Mouse (Mus musculus) spleen, adult 18-20 months (tissue): ENCODE data around the gene Emc8.

Experiments used
- DNase-seq, 2 experiments: peaks; one replicate each; pipeline ENCODE4 v3.0.0; 2022; ENCODE audit warnings: mixed read lengths in 2 of 2

Emc8 gene

DNA sequence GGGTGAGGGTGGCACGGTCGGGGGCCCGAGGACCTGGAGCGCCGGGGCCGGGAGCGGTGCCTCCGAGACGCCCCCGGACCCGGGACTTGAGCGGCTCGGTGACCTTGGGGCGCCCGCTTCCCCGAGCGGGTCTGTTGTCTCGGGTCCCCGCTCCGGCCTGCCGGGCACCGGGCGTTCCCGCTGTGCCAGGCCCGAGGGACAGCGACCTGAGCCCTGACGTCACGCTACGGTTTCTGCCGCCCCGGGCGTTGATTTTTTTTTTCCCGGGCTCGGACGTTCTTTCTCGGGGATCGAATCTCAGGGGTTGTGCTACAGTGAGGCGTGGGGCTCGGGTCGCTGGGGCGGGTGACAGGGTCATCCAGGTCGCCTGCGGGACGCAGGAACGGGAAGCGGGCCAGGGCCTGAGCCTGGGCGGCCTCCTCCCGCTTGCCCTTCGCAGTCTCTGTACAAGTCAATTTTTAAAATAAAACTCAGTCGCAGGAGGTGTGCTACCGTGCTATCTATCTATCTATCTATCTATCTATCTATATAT is at the start of gene Emc8:
Gene Emc8, minus strand, starts transcription at position 200 of the 532 bp plus-strand sequence.
- DNase-seq, result peak in 1 of 2 experiments; percentile 25

DNA sequence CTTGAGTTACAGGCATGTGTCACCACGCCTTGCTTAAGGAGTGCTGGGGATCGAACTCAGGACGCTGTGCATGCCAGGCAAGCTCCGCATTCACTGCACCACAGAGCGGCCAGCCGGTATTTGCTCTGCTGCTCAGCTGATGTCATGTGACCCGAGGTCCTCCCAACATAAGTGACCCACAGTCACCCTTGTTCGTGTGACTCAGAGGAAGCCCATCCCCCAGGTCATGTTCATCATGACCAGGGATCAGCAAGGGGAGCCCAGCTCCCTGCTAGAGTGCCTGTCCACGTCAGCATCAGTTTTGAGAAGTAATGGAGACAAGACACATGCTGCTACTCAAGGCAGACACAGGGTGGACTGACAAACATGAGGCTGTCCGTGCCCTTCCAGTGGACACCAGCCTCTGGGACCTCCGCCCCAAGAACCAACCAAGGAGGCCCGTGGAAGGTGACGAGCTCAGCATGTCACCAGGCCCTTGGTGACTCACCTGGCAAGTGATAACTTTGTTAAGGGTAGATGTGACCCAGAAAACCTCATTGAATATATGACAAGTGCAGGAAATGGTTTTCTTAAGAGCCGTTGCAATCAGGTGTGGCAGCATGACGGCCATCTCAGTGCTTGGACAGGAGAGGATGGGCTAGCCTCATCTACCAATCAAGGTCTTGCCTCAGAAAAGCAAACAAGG is 47.8 kb upstream of the Emc8 start:
- no peak for DNase-seq

DNA sequence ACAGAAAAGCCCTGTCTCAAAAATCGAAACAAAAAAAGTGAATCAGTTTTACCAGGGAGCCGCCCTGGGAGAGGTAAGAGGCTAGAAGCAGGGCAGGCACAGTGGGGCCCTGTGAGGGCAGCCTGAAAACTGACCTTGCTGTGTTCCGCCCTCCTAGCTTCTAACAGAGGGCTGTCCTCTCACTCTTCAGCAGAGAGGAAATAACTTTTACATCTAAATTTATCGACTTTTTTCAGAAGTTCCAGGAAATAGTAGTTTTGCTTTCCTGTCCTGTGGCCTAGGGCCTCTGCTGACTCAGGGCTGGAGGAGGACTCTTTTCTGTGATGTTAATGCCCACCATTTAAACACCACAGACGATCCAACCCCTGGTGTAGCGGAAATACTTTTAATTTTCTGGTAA is 46.8 kb upstream of the Emc8 start:
- no peak for DNase-seq

DNA sequence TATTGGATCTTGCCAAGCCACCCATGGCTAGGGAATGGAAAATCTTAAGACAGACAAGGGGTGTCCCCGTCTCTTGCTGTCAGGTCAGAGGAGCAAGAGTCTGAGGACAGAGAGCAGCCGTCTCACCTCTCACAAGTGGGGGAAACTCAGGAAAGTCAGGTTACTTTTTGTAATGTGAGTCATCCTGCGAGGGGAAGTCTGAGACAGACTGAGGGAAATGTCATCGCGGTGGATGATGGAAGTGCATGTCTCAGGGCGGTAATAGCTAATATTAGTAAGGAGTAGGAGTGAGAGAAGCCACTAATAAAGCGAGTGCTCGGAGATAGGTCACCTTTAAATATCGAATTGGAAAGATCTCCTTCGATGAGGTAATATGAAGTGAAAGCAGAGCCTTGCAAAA is 40.8 kb upstream of the Emc8 start:
- no peak for DNase-seq

DNA sequence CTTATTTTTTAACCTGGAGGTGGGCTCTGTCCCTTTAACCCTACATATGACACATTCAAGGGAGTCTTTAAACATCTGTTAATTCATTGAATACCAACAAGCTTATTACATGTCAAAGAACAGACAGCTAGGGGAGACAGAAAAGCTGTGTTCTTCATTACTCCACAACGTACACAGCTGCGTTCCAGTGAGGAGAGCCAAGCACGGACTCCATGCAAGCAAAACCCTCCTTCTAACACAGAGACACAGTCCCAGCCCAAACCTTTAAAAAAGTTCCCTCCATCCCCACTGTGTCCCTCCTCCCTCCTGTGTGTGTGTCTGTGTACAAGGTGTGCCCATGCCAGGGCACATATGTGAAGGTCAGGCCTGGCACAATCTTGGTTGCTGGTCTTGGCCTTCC is 37.8 kb upstream of the Emc8 start:
- no peak for DNase-seq

DNA sequence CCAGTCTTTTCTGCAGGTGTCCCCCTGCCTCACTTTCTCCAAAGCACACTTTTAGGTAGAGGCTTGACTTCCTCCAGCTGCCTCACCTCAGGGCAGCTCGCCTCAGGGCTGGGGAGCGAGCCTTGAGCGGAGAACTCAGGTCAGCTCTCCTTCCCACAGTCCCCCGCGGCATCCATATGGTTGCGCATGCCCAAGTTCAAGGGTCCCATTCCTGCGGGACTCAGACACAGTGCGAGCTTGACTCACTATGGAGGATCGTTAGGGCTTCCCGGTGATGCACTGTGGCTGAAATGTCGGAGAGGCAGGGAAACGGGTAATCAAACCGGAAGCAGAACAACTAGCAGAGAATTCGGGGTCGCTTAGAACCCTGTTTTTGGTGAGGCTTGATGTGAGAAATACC is 36.8 kb upstream of the Emc8 start:
- DNase-seq, result no peak

DNA sequence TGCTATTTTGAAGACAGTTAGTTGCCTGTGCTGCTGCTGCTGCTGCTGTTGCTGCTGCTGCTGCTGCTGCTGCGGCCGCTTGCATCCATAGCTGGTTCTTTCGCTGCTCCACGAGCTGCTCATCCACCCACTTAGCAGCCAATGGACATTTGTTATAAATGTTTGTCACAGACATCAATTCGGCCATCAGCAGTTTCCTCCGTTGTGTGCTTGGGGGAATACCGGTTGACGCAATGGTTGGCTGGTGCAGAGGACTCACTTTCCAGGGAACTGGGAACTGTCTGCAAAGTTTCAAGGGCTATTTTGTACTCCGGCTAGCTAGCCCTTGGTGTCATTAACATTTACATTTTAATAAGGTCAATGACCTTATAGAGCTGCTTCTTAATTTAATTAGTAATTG is 35.8 kb upstream of the Emc8 start:
- DNase-seq, result no peak

DNA sequence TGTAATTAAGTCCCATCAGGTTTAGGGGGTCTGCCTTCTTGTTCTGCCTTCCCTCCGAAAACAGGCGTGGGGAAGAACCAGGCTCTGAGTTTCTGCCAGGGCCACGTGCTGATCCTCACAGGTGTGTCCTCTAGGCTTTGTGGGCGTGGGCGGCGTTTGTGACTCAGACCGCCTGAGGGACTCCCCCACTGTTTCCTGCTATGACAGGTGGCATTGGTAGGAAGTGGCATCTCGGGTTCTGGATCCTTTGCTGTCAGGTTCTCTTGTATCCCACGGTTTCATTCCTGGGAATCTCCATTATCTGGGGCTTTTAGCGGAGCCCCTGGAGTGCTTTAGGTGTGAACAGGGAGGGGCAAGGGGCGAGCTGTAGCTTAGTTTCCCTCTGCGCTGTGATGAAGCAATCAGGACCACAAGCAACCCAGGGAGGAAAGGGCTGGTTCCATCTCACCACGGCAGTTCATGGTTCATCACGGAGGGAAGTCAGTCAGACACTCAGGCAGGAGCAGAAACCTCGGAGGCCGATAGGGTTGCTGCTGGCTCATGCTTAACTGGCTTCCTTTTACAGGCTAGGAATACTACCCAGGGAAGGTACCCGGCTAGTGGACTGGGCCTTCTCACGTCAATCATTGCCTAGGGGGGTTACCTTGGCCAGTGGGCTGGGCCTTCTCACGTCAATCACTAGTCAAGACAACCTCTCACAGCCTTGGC is 33.5 kb upstream of the Emc8 start:
- DNase-seq, result peak; percentile 75 to 78

DNA sequence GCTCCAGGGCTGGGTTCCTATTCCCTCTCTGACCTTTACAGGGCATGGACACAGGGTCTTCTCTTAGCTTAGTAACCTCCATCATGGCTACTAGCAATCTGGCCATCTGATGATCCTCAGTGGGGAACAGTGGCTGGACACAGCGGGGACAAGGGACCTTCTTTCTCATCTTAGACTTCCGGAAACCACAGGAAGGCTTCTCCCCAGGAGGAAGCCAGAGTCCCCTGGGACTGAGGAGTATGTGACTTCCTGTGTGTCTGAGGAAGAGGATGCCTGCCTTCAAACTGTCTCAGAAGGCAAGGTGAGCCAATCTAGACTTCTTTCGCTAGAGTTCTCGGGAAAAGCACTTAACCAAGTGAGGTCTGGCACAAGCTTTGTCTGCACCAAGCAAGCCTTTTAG is 31.7 kb upstream of the Emc8 start:
- DNase-seq, result no peak

DNA sequence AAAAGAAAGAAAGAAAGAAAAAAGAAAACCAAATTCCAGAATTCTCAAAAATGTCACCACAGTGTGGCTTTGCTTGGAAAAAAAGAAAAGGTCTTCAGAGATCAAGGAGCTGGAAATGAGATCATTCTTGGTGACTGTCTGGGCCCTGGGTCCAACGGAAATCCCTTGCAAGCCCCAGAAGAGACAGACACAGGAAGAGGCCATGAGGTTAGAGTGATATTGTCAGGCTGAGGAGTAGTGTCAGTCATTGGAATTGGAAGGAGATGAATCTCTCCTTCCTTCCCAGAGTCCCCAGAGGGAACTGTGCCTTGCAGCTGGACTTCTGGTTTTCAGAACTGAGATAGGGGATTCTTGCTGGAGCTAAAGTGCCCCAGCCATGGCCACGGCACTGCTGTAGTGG is 31.2 kb upstream of the Emc8 start:
- no peak for DNase-seq

DNA sequence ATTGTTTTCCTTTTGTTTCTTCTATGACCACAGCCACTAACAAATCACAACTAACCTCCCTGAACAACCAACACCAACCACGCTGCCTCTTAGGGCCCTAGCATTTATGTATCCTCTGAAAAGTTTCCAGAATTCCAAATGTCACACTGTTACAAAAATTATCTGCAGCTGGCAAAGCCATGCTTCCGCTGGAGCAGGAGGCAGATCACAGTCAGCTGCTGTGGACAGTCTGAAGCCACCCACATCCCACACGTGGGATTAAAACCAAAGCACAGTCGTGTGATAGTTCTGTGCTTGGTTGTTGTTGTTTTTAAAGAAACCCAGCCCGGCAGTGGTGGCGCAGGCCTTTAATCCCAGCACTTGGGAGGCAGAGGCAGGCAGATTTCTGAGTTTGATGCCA is 30.7 kb upstream of the Emc8 start:
- DNase-seq, result no peak

DNA sequence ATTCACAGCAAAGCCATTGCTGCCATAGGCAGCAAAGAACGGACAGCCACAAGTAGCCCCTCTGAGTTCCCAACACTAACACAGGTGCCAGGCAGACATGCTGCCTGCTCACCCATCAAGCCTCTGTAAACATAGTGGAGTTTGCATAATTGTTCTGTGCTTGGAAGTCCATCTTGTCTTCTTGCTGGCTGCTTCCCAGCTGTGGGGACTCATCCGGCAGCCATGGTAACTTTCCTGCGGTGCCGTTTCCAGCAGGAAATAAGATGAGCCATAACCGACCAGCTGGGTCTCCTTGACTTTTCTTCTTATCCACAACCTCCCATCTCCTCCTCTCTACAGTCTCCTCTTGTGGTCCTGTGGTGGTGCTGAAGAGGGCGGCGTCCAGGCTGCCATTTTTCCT is 30.1 kb upstream of the Emc8 start:
- no peak for DNase-seq

DNA sequence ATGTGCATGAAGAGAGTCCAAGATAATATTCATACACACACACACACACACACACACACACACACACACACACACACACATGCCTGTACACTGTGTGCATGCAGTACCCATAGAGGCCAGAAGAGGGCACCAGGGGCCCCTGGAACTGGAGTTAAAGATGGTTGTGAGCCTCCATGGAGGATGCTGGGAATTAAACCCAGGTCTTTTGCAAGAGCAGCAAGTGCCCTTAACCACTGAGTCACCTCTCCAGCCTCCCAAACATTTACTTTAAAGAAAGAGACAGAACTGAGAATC is 29.6 kb upstream of the Emc8 start:
- peak in 1 of 2 experiments; percentile 49 for DNase-seq

DNA sequence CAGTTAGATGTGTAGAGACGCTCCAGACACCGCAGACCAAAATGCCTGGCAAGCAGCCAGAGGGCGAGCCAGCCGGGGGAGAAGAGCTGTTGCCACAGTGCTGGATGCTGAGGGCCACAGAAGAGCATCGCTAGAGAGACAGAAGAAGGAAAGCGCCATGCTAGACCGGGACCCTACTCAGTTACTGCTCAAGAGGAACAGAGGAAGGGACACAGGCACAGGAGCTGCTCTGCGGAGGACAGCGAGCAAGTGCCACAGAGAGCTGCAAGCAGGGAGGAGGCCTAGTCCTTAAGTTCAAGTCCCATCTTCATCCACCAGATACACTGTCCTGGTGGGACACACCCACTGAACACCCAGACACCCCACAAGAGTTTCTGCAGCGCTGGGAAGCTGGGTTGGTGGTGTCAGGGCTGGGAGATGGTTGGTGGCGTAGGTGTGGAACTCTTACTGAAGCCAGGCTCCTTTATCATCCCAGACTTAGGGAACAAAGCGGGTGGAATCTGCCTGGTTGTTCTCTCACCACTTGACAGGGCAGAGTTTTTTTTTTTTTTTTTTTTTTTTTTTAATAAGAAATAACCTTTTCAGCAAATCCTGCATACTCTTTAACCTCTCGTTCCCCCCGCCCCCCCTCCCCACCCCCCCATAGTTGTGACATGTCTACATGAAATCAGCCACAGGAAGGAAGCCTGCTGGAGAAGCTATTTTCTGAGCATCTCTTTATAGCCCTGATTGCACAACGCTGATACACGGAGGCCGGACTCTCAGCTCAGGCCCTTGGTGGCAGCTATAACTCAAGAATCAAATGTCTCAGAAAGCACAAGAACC is 29.0 kb upstream of the Emc8 start:
- DNase-seq, result peak in 1 of 2 experiments; percentile 45

DNA sequence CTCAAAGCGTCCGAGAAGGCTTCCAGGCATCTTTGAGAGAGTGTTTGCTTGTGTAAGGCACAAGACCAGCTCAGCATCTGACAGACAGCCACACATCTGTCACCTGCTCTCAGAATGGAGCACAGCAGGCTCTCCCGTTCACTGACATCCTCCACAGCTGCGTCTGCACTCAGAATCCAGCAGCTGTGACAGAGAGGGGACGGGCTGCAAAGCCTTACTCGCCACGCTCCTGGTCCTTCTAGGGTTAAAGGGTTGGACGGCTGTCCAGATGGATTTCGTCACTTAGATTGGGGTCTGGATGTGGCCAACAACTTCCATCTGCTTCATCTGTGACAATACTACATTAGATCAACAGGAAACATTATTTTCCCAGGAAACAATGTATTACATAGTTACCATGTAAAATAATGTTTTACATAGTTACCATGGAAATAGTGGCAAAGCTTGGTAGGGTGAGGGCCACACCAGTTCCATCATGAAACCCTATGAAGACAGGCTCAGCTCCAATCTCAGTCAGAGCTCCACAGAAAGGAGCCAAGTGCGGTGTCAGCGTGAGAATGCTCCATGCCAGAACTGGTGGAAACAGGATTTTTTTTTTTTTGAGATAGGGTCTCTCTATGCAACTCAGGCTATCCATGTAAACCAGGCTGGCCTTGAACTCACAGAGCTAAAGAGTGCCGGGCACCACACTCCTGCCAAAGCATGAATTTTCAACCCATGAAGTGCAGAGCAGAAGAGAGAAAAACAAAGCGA is 28.2 kb upstream of the Emc8 start:
- no peak for DNase-seq

DNA sequence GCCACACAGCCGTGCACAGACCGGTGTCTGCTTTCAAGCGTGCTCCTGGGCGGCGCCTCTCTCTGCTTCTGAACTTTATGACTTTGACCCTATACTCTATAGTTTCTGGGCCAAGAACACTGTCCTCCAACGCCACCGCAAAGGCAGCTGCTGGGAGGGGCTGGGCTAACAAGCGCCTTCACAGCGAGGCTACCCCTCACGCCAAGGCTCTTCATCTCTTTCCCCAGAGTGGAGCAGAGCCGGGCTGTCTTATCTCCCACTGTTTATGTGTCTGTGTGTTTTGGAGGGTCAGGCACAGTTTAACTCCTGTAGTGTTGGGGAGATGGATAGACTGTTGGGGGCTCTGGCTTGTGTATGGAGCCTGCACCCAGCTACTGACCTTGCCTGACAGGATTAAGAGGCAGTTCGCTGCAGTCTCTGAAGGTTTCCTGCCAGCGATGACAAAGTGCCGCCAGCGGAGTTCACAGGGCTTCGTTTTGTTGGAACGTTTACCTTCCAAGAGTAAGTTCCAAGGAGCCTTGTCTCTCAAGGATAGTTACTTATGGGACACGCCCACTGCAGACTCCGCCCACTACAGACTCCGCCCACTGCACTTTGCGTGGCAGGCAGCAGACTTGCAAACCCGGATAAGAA is 25.6 kb upstream of the Emc8 start:
- no peak for DNase-seq

DNA sequence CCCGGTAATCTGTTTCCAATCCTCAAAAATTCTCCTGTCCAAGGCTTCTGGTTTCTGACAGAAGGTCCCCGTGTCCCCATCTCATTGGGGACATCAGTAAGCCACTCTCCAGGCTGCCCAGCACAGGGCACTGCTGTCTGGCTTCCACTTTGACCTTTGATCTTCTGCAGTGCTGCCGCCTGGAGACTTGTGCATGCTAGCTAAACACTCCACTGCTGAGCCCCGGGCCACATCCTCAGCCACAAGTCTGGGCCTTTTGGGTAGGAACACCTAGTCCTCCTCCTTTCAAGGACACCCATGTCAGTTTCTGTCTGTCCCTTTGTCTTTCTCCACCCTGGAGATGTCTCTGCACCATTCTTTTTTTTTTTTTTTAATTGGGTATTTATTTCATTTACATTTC is 24.6 kb upstream of the Emc8 start:
- no peak for DNase-seq

DNA sequence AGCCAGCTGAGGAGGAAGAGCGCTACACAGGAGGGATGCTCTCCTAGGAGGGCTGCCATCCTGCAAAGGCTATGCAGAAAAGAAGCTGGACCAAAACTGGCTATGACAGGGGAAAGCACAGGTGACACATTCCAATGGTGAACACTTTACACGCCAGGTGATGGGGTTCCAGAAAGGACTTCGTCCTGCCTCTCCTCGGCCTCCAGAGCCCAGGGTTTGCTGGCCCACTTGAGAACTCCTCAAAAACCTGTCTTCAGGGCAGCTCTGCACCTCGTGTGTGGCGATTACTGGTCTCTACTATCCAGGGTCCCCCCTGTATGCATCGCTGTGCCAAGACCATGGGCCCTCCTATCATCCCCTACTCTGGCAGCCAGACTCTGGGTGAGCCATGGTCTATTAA is 20.1 kb upstream of the Emc8 start:
- no peak for DNase-seq

DNA sequence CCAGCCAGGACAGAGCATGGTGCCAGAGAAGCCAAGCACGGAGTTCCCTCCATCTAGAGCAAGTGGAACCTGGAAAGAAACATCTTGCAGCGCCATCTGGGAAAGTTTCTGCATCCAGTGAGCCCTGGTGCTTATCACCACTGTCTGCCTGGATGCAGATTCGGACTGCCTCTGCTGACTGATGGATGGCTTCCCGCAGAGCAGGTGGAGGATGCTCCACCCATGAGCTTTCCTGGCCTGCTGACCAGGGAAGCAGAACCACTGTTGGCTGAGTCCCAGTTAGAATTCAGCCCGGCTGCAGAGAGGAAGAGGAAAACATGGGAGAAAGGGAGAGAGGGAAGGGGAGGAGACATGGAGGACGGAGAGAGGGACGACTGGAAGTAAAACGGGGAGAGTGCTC is 19.4 kb upstream of the Emc8 start:
- DNase-seq, result no peak

DNA sequence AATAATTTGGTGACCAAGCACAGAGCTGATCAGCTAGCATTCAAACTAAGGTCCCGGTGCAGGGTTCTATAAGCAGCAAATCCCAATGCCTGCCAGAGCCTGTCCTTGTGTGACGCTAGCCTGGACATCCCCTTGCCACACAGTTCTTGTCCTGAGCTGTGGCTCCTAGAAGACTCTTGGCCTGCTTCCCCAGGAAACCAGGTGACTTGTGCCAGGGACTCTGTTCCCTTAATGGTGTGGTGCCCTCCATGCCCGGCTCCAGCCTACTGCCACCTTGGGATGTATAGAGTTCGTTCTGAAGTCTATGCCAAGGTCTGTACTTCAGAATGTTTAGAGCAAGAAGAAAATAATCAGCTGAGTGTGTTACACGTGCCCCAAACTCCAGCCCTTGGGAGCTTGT is 18.2 kb upstream of the Emc8 start:
- DNase-seq, result no peak

DNA sequence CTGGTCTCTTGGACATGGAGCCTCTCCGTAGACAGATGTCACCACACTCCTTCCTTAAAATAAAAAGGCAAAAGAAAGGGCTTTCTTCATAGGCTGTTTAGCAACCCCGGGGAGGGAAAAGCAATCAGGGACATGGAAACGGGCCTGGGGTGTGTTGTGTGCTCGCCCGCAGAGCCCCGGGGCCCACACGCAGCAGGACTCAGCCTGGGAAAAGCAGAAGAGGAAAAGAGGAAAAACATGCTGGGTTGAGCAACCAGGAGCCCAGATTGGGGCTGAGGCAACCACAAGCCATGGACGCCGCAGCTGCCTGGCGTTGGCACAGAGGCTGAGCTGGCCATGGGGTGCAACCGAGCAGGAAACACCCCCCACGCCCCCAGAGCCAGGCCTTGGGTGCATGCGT is 17.7 kb upstream of the Emc8 start:
- peak in 1 of 2 experiments; percentile 26 for DNase-seq

DNA sequence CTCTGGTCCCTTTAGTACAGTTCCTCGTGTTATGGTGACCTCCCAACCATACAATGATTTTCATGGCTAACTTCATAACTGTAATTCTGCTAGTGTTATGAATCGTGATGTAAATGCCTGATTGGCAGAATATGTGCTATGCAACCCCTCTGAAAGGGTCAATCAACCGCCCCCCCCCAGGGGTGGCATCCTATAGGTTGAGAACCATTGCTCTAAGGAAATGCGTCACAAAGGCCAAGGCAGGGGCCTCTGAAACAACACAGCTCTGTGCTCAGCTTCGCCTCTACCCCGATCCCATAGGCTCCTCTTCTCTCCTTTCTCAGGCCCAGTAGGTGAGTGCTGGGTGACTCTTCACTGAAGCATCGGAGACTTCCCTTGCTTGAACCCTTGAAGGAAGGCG is 17.2 kb upstream of the Emc8 start:
- no peak for DNase-seq

DNA sequence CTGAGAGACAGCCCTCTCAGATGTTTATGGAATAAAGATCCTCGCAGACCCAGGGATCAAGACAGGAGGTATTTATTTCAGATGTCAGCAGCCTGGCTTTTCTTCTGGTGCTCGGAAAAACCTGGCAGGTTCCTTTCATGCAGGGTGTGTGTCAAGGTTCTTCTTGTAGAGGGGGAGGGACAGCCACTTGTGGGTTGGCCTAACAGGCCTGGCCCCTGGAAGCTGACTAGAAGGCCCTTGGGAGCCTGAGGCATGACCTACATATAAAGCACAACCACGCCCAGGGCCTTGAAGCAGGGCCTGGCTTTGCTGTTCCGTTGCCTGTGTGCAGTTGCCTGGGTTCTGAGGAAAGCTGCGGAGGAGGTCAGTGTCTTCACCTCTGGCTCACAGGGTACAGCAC is 16.7 kb upstream of the Emc8 start:
- no peak for DNase-seq
